Mouse (Mus musculus): ENCODE data around the gene Efemp2.
A peak's percentile ranks its signal among the peaks of the same experiment; 100 is the strongest.

The Efemp2 gene

DNA sequence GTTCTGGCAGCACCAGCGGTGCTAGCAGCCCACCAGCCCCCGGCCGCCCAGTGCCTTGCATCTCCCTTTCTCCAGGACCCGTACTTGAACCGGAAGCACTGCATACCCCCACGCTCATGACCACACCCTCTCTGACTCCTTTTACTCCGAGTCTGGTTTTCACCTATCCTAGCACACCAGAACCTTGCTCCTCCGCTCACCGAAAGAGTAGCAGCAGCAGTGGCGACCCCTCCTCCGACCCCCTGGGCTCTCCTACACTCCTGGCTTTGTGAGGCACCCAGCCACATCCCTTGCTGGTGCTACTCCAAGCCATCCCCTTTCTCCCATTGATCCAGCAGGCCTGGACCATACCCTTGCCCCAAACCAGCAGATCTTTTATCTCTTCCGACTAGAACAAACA lies 18.7 kb upstream of the Efemp2 start:
- no peak for DNase-seq

DNA sequence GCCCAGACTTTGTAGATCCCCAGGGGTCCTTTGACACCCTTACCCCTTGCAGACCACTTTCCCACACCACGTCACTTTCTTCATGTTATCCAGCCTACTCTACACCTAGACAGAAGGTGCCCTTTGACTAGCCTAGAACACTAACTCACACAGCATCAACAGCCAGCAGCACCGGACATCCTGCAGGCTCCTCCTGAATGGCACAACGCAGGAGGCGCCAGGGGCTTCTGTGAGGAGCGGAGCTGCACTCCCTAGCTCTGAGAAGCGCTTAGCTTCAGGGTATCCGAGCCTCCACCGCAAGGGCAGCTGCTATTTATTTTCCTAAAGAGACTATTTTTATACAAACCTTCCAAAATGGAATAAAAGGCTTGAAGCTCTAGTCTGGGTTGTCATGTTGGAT lies 18.2 kb upstream of the Efemp2 start:
- DNase-seq: no peak

DNA sequence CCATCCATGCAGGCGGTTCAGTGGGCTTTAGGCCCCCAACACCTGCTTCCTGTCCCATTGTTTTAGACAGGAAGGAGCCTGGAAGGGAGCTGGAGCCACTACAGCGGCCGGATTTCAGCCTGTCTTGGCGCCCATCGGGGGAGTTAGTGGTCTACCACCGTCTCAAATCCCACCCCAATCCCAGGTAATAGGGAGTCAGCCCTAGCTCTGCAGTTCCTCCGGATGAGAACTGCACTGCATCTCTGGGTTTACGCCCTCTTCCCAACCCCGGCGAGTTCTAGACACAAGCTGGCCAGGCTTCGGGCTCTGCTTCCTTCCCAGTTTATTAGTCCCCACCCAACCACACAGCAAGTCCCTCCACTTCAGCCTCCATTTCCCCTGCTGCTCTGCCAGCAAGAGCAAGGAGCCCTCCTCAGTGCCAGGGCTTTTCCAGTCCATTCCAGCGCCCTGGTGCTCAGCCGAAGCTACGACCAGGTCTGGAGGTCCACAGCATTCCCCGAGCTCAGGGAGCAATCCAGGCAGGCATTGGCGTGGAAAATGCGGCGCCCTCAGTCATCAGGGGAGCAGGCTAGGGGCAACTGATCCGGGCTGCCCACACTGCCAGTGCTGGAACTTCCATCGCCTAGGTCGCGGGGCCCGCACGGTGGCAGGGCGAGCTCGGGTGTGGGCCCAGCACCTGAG lies 17.4 kb upstream of the Efemp2 start:
- no peak for DNase-seq

DNA sequence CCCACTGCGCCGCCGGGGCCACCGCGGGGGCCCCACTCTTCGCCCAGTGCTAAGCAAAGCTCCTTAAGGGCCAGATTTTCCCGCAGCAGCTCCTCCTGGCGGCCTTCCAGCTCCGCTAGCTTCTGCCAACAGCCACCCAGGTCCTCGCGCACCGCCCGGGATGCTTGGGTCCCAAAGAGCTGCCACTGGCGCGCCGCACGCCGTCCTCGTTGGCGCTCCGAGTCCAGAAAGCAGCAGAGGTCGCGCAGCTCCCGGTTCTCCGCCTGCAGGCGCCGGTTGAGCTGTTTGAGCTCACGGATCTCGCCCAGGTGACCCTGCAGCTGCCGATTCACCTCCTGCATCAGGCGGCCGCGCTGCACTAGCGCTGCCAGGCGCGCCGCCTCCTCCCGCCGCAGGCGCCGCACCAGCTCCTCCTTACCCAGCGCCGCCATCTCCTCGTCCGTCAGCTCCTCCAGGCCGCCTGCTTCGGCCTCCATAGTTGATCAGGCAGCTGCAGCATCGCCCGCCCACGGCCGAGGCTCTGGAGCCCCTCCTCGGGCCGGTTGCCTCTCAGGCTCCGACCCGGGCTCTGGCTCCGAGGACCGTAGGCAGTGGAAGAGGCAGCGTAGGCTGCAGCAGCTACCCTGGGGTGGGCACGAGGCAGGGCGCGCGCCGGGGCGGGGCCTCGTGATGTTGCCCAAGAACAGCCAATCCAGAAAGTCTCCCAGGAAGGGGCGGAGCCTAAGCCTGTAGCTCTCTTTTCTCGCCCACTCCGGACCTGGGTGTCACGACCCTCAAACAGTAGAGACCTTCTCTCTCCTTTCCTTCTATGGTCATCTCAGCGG lies 16.6 kb upstream of the Efemp2 start:
- peak; percentile 97 for DNase-seq

DNA sequence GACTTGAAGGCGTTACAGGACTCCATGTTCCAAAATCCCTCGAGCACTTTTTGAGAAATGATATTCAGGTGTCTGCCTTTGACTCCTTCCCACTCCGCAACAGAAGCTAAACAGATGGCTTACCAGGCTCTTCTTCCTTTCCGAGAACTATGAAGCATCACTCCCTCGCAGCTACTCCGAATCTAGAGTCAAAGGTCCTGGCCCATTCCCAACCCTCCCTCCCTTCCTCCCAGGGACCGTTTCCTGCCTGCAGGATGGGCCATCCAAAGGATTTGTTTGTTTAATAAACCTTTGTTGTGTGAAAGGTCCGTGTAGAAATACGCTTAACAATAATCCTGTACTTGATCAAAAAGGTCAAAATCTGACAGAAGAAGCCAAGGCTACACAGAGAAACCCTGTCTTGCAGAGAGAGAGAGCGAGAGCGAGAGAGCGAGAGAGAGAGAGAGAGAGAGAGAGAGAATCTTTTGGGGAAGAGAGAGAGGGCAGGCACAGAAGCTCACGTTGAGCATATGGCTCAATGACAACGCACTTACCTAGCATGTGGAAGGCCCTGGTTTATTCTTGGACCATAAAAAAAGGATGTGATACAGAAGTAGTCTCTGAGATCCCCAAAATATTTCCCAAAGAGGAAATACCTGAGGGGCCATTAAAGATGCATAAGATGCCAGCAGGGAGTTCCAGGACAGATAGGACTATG lies 15.9 kb upstream of the Efemp2 start, which contains the start of gene Ccdc85b:
Ccdc85b (minus strand) TSS at position 149 of the 697 bp plus-strand sequence.
- no peak for DNase-seq

DNA sequence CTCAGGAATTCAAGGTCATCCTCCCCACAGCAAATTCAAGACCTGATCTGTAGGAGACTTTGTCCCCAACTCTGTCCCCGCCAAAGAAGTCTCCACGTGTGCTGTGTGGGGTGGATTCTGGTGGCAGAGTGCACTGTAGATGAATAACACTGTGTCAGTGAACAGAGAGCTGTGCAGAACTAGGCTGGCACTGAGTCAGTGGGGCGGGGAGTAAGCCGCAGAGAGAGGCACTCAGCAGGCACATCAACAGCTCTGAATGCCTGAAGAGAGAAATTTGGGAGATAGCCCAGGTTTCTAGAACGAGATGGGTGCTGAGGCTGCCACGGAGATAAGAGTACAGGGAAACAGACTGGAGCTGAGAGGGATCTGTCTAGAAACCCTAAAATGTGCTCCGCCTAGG lies 14.7 kb upstream of the Efemp2 start:
- DNase-seq: peak; percentile 81

DNA sequence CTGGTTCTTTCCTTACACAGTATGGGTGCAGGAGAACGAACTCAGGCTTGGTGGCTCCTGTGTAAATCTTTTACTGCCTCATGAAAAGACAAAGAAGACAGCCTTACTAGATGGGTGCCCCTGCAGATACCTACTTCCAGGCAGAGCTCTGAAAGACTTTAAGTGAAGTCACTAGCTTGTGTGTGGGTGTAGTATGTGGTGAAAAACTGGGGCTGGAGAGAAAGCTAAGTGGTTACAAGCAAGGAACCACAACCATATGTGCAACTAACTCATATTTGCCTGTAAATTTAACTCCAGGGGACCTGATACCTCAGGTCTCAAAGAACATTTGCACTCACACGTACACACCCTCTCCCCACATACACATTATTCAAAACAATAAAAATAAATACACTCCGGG lies 13.9 kb upstream of the Efemp2 start:
- no peak for DNase-seq

DNA sequence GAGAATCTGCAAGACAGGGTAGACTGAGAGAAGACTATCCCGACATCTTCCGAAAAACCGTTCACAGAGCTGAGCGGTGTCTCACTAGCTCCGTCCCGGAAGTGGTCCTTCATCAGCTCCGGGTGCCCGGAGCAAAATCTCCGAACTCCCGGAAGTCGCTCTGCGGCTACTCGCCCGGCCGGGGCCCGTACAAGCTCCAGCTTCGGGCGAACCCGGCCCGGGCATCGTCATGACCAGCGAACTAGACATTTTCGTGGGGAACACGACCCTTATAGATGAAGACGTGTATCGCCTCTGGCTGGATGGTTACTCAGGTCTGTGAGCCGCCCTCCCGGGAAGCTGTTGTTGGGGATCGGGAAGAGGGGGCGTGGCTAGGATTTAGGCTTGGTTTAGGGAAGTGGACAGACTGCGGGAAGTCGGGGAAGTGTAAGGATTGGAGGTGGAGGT lies 13.3 kb upstream of the Efemp2 start, which contains the start of gene Fibp:
Fibp (plus strand) TSS at position 151 of the 447 bp plus-strand sequence.
- peak; percentile 82 for DNase-seq

DNA sequence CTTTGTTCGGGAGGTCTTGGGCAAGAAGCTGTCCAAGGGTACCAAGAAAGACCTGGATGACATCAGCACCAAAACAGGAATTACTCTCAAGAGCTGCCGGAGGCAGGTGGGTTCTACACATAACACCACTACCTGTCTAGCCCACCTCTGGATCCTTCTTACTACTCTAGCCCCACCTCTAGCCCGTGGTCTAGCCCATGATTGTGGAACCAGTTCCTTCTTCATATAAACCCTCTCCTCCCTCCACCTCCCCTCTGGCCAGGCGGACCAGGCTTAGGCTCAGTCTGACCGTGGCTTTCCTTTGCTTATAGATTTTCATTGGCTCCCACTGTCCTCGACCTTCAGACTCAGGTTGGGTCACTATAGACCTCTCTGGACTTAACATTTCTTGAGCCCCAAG lies 12.3 kb upstream of the Efemp2 start:
- DNase-seq: no peak

DNA sequence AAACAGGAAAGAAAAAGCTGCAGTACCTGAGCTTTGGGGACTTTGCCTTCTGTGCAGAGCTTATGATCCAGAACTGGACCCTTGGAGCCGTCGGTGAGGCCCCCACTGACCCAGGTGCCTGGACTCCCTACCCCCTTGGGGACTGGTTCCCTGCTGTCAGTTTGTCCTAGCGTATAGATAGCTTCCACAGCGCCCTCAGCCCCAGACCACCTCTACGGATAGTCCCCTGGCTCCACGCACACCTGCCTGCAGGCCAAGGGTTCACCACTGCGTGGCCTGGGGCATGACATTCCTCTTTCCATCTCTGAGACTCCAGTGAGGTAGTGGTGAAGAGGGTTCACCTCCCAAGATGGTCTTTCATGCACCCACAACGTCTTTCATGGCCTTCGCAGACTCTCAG lies 10.5 kb upstream of the Efemp2 start:
- DNase-seq: no peak

DNA sequence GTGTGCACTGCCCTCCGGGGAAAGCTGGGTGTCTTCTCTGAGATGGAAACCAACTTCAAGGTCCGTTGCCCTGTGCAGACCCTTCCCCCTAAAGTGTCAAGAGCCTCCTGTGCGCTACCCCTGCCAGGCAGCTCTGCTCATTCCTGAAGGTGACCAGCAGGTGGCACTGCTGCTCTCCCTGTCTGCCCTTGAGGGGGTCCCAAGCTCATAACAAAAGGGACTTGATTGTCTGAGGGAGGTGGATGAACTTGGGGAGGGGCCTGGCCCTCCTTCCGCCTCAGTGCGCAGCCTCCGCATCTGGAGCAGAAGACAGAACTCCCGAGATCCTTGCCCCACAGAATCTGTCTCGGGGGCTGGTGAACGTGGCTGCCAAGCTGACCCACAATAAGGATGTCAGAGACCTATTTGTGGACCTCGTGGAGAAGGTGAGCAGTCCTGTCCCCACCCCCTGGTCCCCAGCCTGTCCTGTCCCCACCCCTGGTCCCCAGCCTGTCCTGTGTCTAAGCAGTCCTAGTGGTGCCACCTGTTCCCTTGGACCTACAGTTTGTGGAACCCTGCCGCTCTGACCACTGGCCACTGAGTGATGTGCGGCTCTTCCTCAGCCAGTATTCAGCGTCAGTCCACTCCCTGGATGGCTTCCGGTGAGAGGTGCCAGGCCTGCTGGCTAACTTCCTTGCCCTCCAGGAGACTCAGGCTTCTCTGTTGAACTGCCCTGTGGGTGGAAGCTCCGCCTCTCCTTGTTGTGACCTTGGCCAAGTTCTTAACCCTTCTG lies 9.8 kb upstream of the Efemp2 start:
- DNase-seq: no peak

DNA sequence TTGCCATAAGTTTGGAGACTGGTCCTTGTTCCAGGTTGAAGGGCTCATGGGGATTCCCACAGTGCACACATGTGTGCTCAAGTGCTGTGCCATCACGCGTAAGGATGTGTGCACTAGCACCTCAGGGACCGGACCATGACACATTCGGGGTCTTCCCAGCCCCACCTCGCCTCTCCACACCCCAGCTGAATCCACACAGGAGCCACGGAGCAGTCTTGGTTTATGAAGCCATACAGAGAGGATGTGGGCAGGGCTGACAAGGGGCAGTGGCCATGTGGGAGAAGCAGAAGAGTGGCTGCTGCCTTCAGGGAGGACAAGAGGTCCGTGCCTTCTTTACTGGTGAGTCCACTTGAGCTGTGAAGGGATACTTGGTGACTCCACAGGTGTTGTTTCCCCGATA lies 8.7 kb upstream of the Efemp2 start:
- DNase-seq: no peak

DNA sequence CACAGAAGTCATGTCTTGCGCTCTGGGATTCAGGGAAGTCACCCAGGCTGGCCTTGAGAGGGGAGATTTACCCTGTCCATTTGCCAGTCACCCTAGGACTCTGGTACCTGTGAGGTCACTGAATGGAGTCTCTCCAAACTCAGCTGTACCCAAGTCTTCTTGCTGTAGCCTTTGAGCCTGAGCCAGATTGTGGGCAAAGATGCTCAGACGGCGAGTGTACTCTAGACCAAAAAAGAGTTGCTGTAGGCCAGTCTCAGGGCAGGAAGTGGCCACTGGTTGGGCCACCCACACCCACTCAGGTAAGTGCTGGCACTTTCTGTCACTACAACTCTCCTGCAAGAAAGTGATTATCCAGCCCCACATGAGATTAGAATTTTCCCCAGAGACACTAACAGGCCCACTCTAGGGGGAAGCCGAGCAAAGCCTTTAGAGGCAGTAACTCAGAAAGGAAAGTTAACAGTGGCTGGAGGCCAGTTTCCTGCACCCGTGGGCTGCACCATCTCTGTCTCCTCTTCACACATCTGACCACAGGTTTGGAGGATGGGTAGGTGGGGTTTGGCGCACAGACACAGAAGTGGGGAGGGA lies 6.7 kb upstream of the Efemp2 start:
- DNase-seq: no peak

DNA sequence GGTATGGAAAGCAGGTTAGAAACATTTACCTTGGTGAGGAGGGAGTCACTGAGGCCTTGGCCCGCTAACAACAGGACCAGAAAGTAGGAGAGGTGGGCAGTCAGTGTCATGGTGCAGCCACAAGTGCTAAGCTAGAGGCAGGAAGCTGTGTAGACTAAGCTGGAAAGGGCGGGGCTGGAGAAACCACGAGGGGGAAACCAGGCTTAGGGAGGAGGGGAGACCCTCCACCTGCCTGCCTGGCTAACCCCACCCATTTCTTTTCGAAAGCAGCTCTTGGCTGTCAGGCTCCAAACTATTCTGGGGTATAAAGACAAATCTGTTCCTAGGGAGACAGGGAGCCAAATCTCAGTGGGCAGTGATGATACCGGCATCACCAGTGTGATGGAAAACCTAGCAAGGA lies 5.4 kb upstream of the Efemp2 start, which contains the start of gene Ctsw:
Ctsw (minus strand) TSS at position 134 of the 400 bp plus-strand sequence.
- DNase-seq: no peak

DNA sequence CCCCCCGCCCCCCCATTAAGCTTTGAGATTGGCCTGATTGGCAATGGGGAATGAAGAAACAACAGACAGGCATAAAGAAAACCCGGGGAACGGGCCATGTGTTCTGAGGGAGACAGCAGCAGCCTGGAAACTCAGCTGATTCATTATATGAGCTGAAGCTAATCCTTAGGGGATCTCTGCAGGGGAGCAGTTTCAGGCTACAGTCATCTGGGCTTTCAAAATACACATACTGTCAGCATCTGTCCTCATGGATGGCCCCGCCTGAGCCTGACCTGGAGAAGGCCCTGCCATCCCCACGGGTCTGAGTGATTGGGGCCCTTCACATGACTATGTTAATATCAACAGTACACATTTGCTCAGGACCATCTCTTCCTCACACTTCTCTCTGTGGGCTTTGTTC lies 1.9 kb upstream of the Efemp2 start:
- DNase-seq: no peak

DNA sequence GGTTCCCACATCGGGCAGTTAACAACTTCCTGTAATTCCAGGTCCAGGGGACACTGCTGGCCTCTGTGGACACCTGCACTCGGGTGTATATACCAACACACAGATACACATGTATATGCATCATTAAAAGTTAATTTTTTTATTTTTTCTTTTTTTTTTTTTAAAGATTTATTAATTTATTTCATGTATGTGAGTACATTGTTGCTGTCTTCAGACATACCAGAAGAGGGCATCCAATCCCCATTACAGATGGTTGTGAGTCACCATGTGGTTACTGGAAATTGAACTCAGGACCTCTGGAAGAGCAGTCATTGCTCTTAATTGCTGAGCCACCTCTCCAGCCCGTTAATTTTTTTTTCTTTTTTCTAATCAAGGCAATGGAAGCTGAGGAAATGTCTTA lies 897 bp upstream of the Efemp2 start:
- no peak for DNase-seq

DNA sequence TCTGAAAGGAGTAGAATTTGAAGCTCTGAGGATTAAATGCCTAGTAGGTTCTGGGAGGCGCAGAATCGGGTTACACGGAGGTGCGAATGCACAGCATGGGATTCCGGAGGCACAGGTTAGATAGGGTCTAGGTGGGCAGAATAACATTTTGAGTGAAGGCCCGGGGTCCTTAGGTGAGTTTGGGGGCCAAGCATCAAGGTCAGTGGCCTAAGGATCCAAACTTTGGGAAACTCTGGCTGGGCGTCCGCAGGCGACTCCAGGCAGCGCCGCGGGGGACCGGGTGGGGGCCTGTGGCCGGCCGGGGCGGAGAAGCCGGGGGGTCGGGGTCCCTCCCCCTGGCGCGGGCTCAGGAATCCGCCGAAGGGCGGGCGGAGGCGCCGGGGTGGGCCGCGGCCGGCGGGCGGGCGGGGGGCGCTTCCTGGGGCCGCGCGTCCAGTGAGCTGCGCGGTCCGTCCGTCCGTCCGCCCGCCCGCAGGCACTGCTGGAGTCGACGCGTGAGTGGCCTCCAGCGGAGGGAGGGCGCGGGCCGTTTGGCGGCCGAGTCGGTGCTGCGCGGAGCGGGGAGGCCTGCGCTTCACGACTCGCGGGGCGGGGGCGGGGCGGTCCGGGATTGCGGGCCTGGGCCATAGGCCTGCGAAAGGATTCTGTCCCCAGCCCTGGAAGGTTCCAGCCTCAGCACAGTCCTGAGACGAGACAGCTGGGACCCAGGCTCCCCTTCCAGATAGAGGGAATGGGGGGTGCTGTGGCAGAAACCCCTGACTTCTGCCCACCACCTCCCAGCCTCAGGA lies 721 bp downstream of the Efemp2 start:
- DNase-seq: no peak

DNA sequence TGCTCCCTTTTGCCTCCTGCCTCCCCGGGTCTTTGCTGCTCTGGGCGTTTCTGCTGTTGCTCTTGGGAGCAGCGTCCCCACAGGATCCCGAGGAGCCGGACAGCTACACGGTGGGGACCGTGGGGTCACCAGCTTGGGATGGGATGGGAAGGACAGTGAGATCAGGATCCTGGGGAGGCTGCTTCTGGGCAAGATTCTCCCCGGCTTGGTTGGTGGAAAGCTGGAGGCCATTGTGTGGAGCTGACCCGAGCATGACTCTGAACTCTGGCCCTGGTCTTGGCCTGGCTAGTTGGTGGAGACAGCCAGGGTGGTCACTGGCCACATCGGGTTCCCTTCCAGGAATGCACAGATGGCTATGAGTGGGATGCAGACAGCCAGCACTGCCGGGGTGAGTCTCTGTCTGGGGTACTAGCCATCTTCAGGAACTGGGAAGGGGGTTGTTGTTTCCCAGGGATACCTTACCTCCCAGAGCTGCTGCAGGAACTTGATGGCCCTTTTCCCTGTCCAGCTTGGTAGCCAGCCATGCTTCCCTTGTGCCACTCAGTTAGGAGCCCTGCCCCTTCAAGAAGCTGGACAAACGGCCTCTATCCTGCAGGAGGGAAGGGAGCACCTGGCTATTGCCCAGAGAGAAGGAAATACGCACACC lies 1.4 kb downstream of the Efemp2 start:
- no peak for DNase-seq

DNA sequence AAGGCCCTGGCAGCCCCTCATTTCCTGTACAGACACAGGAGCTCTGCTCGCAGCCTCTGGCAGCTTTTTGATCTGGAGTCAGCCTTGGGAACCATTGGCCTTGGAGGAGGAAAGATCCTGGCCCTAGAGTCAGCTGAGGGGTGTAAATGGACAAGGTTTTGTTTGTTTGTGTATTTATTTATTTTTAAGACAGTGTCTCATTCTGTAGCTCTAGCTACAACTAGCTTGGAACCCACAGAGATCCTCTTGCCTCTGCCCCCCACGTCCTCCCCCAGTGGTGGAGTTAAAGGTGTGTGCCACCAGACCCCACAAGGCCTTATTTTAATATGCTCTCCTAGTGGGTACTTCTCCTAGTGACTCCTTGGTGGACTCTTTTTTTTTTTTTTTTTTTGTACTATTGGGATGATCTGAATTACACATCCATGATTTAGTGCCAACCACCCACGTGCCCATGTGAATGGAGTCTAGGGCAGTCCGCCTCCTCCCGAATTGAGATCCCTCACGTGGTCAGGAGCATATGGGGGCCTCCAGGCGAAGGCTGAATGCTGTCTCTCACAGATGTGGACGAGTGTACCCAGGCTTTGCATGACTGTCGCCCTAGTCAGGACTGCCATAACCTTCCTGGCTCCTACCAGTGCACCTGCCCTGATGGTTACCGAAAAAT lies 3.4 kb downstream of the Efemp2 start:
- DNase-seq: no peak

DNA sequence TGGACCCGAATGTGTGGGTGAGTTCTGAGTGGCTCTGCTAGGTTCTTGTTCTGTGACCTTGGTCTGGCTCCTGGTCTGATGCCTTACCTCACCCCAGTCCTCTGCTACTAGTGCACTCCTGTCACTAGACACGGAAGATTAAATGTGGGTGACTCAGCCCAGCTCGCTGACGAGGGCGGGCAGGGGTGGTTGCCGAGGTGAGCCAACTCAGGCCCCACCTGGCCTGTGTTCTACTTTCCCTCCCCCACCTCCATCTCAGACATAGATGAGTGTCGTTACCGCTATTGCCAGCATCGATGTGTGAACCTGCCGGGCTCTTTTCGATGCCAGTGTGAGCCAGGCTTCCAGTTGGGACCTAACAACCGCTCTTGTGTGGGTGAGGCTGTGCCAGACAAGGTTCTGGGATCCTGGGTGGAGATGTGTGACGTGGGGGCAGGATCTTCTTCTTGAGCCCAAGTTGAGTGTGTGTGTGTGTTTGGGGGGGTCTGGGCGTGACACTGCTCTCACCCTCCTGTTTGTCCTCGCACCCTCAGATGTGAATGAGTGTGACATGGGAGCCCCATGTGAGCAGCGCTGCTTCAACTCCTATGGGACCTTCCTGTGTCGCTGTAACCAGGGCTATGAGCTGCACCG lies 4.0 kb downstream of the Efemp2 start:
- no peak for DNase-seq

All from layer of hippocampus, adult 9-11 months (tissue).